In the genomic region with DNA sequence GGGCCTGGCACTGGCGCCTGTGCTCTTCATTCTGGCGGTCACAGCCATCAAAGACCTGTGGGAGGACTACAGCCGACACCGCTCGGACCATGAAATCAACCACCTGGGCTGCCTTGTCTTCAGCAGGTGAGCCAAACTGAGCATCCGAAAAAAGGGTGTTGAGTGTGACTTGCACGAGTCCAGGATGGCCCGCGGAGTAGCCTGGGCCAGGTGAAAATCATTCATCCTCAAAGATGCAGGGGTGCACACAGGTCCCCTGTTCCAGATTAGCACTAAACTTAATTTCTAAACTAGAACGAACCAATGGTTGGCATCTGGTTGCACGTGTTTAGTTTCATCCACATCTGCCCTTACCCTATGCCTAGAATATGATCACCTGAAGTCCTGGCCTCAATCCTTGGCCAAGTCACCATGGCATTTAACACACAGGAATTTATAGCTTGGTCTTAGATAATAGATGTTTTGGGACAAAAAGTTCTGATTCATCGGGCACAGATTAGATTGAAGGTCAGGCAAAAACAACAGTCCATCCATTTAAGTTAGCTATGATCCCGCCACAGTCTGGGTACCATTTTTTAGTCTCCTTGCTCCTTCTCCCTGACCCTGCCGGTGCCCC, we compare ENCODE assay signal across 8 mouse cellular contexts. TPM values are rescaled to one million over a fixed set of nuclear protein-coding genes. Genes with fewer than 3 reads are reported as not detected.
DNase-seq lines count a peak whose midpoint lies in the region; ATAC-seq and TF ChIP-seq lines count a peak whose summit lies in the region.

No protein-coding gene starts in this region.

- H3K27me3 ChIP-seq in kidney, embryonic 14.5 days (ENCODE audit: control insufficient read depth, insufficient read depth, low read length): no peaks in the 10 kb centered on the region; the same call in 1 of the 2 replicates
- H3K27me3 ChIP-seq in embryonic facial prominence, embryonic 10.5 days (replicated peaks; ENCODE audit: low read depth, poor library complexity, severe bottlenecking): peaks cover 20% of the 10 kb centered on the region
- H3K27me3 ChIP-seq in midbrain, postnatal 0 days (ENCODE audit: insufficient read depth, low read length): no peaks in the 10 kb centered on the region

- WGBS in kidney, embryonic 14.5 days: 20% methylated on average over 14 of the region's 14 CpGs
- 28% methylated on average over 14 of the region's 14 CpGs for WGBS in embryonic facial prominence, embryonic 10.5 days
- whole genome bisulfite sequencing in midbrain, postnatal 0 days: 30% methylated on average over 14 of the region's 14 CpGs

- peak overlapping the region; percentile 69 for H3K9ac ChIP-seq in kidney, embryonic 14.5 days (ENCODE audit: low read depth, low read length)
- peak overlapping the region; percentile 61 for H3K9ac ChIP-seq in midbrain, postnatal 0 days (replicated peaks; ENCODE audit: low read length, poor library complexity, severe bottlenecking)

- peak overlapping the region; percentile 92 for H3K4me2 ChIP-seq in kidney, embryonic 14.5 days (replicated peaks; ENCODE audit: low read depth, low read length)
- peak overlapping the region; percentile 91 for H3K4me2 ChIP-seq in midbrain, postnatal 0 days (ENCODE audit: low read depth, low read length, poor library complexity, severe bottlenecking)

- no peaks in the 10 kb centered on the region for H3K9me3 ChIP-seq in kidney, embryonic 14.5 days (ENCODE audit: control insufficient read depth, low read length)
- H3K9me3 ChIP-seq in embryonic facial prominence, embryonic 10.5 days: no peaks in the 10 kb centered on the region
- H3K9me3 ChIP-seq in midbrain, postnatal 0 days (ENCODE audit: low read length): no peaks in the 10 kb centered on the region

- peak overlapping the region; percentile 64 for H3K4me3 ChIP-seq in kidney, embryonic 14.5 days (ENCODE audit: low read length)
- peak overlapping the region; percentile 74 for H3K4me3 ChIP-seq in embryonic facial prominence, embryonic 10.5 days
- H3K4me3 ChIP-seq in midbrain, postnatal 0 days (ENCODE audit: low read depth, low read length): peak overlapping the region; percentile 78

- peak overlapping the region; percentile 43; the same call in 1 of the 2 replicates for H3K27ac ChIP-seq in kidney, embryonic 14.5 days (ENCODE audit: low read depth, low read length)
- H3K27ac ChIP-seq in embryonic facial prominence, embryonic 10.5 days (replicated peaks): peak overlapping the region; percentile 89
- H3K27ac ChIP-seq in midbrain, postnatal 0 days (ENCODE audit: low read depth, low read length): no peak overlapping the region

- no peak for DNase-seq in kidney, adult 11 months
- DNase-seq in embryonic facial prominence, embryonic 10.5 days (ENCODE audit: low spot score): no peak
- peak; percentile 54 for DNase-seq in induced T-regulatory cell, adult 2 months (ENCODE audit: low read depth)
- DNase-seq in midbrain, postnatal 0 days (ENCODE audit: low spot score): no peak
- no peak for DNase-seq in frontal cortex, postnatal 14 days (ENCODE audit: low spot score in 2 of 2)
- DNase-seq in kidney, postnatal 4 days: no peak
- no peak for DNase-seq in spleen, adult 12 weeks (ENCODE audit: low spot score)

- ATAC-seq in kidney, embryonic 14.5 days (ENCODE audit: low FRiP score, low TSS enrichment): peak; percentile 0; the same call in 1 of the 2 replicates
- ATAC-seq in midbrain, postnatal 0 days (ENCODE audit: low FRiP score): no peak

- TF ChIP-seq CTCF in midbrain, postnatal 0 days (IDR thresholded peaks at IDR 0.05): no peak

- no peaks in the 10 kb centered on the region for H3K4me1 ChIP-seq in kidney, embryonic 14.5 days (ENCODE audit: control insufficient read depth, insufficient read depth, low read length)
- H3K4me1 ChIP-seq in embryonic facial prominence, embryonic 10.5 days: peaks cover 3% of the 10 kb centered on the region; the same call in 1 of the 2 replicates
- H3K4me1 ChIP-seq in midbrain, postnatal 0 days (ENCODE audit: insufficient read depth, low read length): no peaks in the 10 kb centered on the region

- no peaks in the 10 kb centered on the region for H3K36me3 ChIP-seq in kidney, embryonic 14.5 days (ENCODE audit: control insufficient read depth, insufficient read depth, low read length)
- no peaks in the 10 kb centered on the region for H3K36me3 ChIP-seq in embryonic facial prominence, embryonic 10.5 days (replicated peaks)
- H3K36me3 ChIP-seq in midbrain, postnatal 0 days (ENCODE audit: insufficient read depth, low read length): no peaks in the 10 kb centered on the region

RNA-seq across cellular contexts. Expression of a gene that starts 2.9 kb away (rescaled TPM):
- 2.2 and 4.6 TPM in 2 replicates for polyA plus RNA-seq in kidney, embryonic 14.5 days (2014; fragmentation: Nextera tagmentation; extraction: Ambion mirVana)
- 2.2 and 2.8 TPM in 2 replicates for polyA plus RNA-seq in embryonic facial prominence, embryonic 10.5 days (2016; fragmentation: Nextera tagmentation; extraction: Ambion mirVana)
- total RNA-seq in midbrain, postnatal 0 days (2014; rRNA removed): 5.8 and 8.8 TPM in 2 replicates
- polyA plus RNA-seq in midbrain, postnatal 0 days (2015; fragmentation: Nextera tagmentation; extraction: Ambion mirVana): 0.72 and 1.5 TPM in 2 replicates
